Mouse (Mus musculus) CH12F3 (cell line): ENCODE data around the gene Aar2.

Experiments
- in situ Hi-C: fragments of 300-500 bp; cut with MboI; formaldehyde crosslinking; loops from 2 replicates; pipeline ENCODE4 v1.14.3; 2020; ENCODE audit warnings: low sequenced_read_pairs

Gene Aar2

GRCm38 (mm10) chr2:156616513-156616912 lies 69.1 kb downstream of the Aar2 start:
- in situ Hi-C loops = no loop called here

- in situ Hi-C loops = no loop called here
Measured at GRCm38 (mm10) chr2:156617536-156617935, 70.2 kb downstream of the Aar2 start.
